Mouse (Mus musculus): ENCODE results near the gene Apba1. TPM values are rescaled to one million over a fixed set of nuclear protein-coding genes. Genes with fewer than 3 reads are reported as not detected.

Gene Apba1
- total RNA-seq (2023), result under 1 TPM in 1 of 2 experiments, not detected in 1; 0.29 TPM

DNA sequence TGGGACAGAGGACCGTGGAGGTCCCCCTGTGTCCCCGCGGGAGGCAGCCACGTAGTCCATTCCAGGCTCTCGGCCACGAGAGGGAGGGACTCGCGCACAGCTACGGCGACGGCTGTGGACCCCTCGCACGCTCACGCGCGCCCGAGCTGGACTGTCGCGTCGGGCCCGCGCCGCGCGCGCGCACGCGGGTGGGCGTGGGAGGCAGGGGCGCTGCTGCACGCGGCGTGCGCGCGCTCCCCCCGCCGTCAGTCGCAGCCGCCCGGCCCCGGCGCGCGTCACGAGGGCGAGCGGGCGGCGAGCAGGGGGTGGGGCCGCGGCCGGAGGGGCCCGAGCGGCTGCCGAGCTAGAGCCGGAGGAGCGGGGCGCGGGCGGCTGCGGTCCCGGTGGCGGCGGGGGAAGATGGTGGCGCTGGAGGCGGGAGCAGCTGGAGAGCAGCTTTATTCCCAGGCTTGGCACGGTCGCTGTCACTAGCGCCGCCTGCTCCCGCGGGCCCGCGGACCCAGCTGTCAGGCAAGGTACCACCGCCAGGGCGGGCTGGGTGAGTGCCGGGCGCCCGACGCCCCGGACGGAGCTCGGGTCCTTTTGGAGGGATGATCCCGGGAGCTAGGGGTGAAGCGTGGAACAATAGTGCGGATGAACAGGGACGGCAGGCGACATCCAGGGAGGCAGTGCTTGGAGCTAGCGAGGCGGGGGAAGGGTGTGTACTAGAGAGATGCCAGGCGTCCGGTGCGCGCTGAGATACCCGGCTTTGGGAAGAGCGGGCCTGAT is at the start of gene Apba1:
Gene Apba1 (plus strand): TSS at position 334 of the 768 bp plus-strand sequence.

Other genes with a start within 250 kb of the Apba1 start
- not detected for gene 1700028P14Rik, start 106.1 kb upstream of the Apba1 start, total RNA-seq (2023)
- 10 to 100 TPM; 24.2 to 39.8 TPM for gene Ptar1, start 71.5 kb upstream of the Apba1 start, total RNA-seq (2023)

Measured in T-cell, adult 66 days (primary cell).